Mouse (Mus musculus) heart, postnatal 14 days (tissue): Measurements from ENCODE around the gene Aup1. TPM values are rescaled to one million over a fixed set of nuclear protein-coding genes. Genes with fewer than 3 reads are reported as not detected.

Source experiments
- DNase-seq, 2 experiments: peaks; one replicate each; pipeline ENCODE4 v3.0.0; 2021 to 2022
- intact Hi-C: fragments of 180-260 bp; cut with DNase I; formaldehyde crosslinking; loops from one replicate; pipeline ENCODE4 v1.15.1; 2025
- microRNA-seq, 2 experiments: library from miRNA; unstranded; fragments of <30 nt; microRNA quantifications; one replicate each; pipeline ENCODE4 v1.2.0; 2021 to 2022
- total RNA-seq, 2 experiments: library from RNA; stranded (reverse); gene quantifications; 2 replicates each; pipeline ENCODE4 v1.2.3; 2021

Aup1 gene
- total RNA-seq, 2 experiments from 2014 or later = 82.7 to 85.5 TPM

DNA sequence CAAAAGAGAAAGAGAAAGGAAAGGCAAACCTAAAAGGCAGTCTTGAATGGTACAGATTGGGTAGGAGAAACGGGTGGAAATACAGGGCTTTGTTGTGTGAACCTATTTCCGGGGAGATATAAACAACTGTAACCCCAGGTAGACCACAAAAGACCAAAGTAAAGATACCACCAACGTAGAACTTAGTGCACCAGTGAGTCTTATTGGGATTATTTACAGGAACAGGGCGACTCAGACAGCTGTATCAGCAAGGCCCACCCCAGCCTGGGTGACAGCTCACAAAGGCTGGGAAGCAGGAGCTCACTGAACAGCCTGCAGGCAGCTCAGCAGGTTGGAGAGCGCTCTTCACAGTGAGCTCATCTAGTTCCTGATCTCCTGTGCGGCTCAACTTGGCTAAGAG, 41.6 kb downstream of the Aup1 start:
- intact Hi-C loops = no loop called here
- no peak for DNase-seq

DNA sequence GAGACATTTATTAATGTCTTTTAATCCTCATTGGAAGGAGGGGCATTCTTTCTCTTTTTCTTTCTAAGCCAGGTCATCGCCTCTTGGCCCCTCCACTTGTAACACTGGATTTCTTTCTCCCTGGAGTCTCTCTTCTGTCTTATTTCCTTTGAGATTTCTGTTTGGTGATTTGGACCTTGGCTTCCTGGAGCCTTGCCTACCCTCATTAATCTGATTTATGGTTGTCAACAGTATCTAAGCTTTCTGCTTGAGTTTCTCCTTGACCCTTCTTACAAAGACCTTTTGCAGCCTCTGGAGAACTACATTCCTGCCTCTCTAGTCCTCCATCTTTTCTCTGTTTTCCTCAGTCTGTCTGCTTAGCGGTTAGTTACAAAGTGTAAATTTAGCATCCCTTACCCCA, 44.1 kb downstream of the Aup1 start:
- intact Hi-C loops = no loop called here
- DNase-seq = no peak

DNA sequence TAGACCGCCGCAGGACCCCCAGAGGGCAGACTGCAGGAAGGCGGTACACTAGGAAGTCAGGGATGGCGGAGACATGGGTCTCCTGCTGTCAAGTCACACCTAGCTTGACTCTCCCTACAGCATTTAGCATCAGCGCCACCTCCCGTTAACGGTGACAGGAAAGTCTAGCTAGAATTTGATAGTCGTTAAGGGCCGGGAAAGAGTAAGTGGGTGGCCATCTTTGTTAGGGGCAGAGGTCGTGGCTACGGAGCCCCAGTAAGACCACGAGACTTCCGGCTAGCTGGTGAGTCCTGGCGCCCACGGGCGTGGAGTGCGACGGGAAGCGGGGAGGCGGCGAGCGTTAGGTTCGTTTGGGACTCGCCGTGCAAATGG, 47.0 kb downstream of the Aup1 start, which contains the start of the genes Ccdc142 and Gm42688:
Gene Ccdc142 (plus strand): TSS at position 286 of the 372 bp plus-strand sequence.
Gene Gm42688 (plus strand): TSS at position 302 of the 372 bp plus-strand sequence.
- intact Hi-C loops = loop anchor here (1.0 to 2.0 kb wide), 3 partner anchors 23 to 103 kb away; partner anchors contain the start of gene Aup1
- peak; percentile 85 to 89 for DNase-seq

DNA sequence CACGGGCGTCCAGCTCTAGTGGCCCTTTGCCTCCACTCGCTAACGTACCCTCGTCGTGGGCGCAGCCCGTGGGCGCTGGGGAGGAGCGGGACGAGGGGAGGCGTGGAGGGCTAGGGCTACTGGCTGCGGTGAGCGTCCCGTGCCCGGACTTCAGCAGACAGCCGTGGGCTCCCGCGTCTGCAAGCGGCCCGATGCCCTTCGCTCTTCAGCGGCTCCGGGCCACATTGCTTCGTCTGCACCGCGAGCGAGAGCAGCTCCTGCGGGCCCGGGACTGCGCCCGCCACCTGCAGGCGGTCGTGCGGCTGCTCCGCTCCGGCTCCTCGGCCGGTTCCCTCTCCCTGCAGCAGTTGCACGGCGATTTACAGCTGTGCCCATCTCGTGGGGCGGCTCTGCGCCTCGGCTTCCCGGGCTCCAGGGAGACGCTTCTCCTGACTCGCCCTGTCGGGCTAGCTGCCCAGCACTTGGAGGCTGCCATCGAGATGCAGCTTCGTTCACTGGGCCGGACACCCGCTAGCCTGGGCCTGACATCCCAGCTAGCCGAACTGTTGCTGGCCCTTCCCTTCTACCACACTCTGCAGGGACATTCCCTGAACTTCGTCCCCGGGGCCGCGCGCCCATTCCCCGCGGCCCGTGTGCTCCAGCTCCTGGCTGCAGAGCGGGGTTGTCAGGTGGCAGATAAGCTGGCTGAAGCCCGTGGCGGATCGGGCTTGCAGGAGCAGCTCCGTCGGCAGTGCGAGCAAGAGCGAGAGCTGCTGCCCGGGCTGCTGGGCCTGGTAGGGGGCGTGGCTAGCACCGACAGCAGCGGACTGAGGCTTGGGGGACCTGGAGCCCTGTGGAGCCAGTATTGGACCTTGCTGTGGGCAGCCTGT, 47.6 kb downstream of the Aup1 start:
- intact Hi-C loops = loop anchor here (1.0 to 2.0 kb wide), 3 partner anchors 23 to 104 kb away; partner anchors contain the start of gene Aup1
- DNase-seq = peak; percentile 68 to 74

DNA sequence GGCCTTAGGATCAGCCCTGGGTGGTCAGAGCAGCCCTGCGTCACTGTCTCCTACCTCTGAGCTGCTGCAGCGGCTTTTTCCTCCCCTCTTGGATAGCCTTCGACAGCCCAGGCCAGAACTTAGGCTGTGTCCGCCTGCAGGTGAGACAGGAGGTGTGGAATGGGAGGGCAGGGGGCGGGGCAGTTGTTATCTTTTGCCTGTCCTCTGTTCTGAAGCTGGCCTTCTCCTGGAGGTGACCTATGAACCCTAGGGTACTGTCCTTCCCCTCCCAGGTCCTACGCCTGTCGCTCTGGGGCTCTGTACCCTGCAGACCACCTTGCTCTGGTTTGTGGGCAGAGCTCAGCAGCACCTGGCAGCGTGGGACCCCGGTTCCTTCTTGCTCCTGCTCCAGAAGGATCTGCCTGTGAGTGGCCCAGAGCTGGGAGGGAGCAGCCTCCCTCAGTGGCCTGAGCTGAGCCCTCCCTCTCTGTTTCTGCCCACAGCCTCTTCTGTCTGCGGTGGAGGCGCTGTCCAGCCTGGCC, 48.9 kb downstream of the Aup1 start:
- intact Hi-C loops = no loop called here
- no peak for DNase-seq

DNA sequence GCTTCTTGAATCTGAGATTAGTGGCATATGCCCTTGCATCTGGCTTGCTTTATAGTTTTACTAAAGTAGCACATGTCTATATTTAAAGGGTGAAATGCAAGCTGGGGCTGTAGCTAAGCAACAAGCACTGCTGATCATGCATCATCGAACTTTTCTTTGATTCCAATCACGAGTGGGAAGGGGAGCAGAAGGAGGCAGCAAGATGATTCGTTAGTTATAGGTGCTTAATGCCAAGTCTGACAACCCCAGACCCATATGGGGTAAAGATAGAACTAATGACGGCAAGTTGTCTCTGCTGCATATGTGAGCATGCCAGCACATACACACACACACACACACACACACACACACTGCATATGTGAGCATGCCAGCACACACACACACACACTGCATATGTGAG, 49.8 kb downstream of the Aup1 start:
- intact Hi-C loops = no loop called here
- no peak for DNase-seq

Small RNA genes lying within 50 kb of the gene (microRNA-seq; reads per million reads assigned to microRNA genes)
- 0 reads per million in 2 experiments for gene Mir3470a
- gene Mir7040 = 0.60 to 0.81 reads per million in 2 experiments

Other genes starting within 250 kb of the Aup1 start
- under 1 TPM; 0.29 to 0.33 TPM for gene Sema4f, start 114.8 kb upstream of the Aup1 start, total RNA-seq
- under 1 TPM in 1 of 2 experiments, not detected in 1; 0.14 TPM for gene M1ap, start 107.6 kb upstream of the Aup1 start, total RNA-seq
- gene Dok1, start 21.1 kb upstream of the Aup1 start, total RNA-seq = 1 to 10 TPM; 3.7 to 4.3 TPM
- gene Loxl3, start 20.3 kb upstream of the Aup1 start, total RNA-seq = 1 to 10 TPM; 3.9 to 4.9 TPM
- gene Htra2, start 752 bp downstream of the Aup1 start, total RNA-seq = 10 to 100 TPM; 30.2 to 34.6 TPM
- under 1 TPM; 0.57 to 0.61 TPM for gene Dqx1, start 3.3 kb downstream of the Aup1 start, total RNA-seq
- gene Tlx2, start 15.8 kb downstream of the Aup1 start, total RNA-seq = not detected
- gene Pcgf1, start 23.3 kb downstream of the Aup1 start, total RNA-seq = 1 to 10 TPM; 6.7 to 7.8 TPM
- gene Lbx2, start 31.8 kb downstream of the Aup1 start, total RNA-seq = 1 to 10 TPM in 1 of 2 experiments, under 1 TPM in 1; 0.38 to 1.1 TPM
- 1 to 10 TPM; 1.0 to 1.8 TPM for gene Ccdc142, start 47.1 kb downstream of the Aup1 start, total RNA-seq
- gene Gm42688, start 47.1 kb downstream of the Aup1 start, total RNA-seq = 1 to 10 TPM; 1.4 to 1.6 TPM
- gene Mrpl53, start 54.5 kb downstream of the Aup1 start, total RNA-seq = 100 to 1,000 TPM; 133 to 136 TPM
- 10 to 100 TPM; 10.4 to 11.4 TPM for gene Mogs, start 61.0 kb downstream of the Aup1 start, total RNA-seq
- 10 to 100 TPM; 72.4 to 80.1 TPM for gene Wbp1, start 67.0 kb downstream of the Aup1 start, total RNA-seq
- gene Ino80b, start 70.9 kb downstream of the Aup1 start, total RNA-seq = 10 to 100 TPM; 14.2 to 15.3 TPM
- 1 to 10 TPM; 6.9 to 8.0 TPM for gene Rtkn, start 80.9 kb downstream of the Aup1 start, total RNA-seq
- gene Wdr54, start 101.9 kb downstream of the Aup1 start, total RNA-seq = 1 to 10 TPM; 1.1 to 1.3 TPM
- gene 1700003E16Rik, start 101.9 kb downstream of the Aup1 start, total RNA-seq = under 1 TPM in 1 of 2 experiments, not detected in 1; 0.26 TPM
- gene Dctn1, start 111.4 kb downstream of the Aup1 start, total RNA-seq = 100 to 1,000 TPM; 121 to 128 TPM
- under 1 TPM in 1 of 2 experiments, not detected in 1; 0.10 TPM for gene Slc4a5, start 165.3 kb downstream of the Aup1 start, total RNA-seq